7 mouse cellular contexts compared by ENCODE assay signal in the genomic region with DNA sequence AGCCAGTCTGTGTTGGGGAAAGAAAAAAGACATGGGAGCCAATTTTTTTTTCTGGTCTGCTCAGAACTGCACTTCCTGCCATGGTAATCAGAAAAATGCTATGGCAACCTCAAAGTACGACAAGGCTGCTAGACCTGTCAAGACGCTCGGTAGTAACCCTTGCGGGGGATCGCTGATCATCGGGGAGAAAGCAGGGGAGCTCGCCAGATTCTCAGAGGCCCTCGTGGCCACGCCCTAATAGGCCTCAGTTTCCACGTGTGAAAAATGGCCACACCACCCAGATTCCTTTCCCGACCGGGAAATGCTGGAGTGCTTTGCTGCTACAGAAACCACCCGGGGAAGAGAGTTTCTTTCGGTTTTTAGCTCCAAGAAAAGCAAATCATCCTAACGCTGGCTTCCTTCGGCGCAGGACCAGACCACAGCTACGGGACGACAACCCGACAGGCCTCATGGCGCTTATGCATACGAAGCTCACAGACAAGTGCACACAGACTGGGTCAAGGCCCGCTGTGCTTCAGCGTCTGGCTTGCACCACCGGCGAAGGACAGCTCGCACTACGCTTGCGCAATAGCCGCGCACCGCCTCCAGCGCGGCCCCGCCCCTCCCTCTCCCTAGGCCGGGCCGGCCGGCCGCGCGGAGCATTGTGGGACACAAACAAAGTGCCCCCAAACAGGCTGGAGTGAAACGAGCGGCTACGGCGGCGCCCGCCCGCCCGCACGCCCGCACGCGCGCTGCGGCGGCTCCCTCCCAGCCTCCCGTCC. TPM values are rescaled to one million over a fixed set of nuclear protein-coding genes. Genes with fewer than 3 reads are reported as not detected.
A peak's percentile ranks its signal among the peaks of the same experiment; 100 is the strongest.
DNase-seq lines count a peak whose midpoint lies in the region; ATAC-seq lines count a peak whose summit lies in the region.

No protein-coding gene starts in this region.

- intact Hi-C loops in left cerebral cortex, postnatal 25 days (cut with DNase I) = no loop called here

- H3K4me2 ChIP-seq in intestine, embryonic 15.5 days (replicated peaks) = peak overlapping the region; percentile 86

- peak overlapping the region; percentile 91 for H3K4me3 ChIP-seq in intestine, embryonic 15.5 days (replicated peaks)
- peak overlapping the region; percentile 94 for H3K4me3 ChIP-seq in midbrain, embryonic 10.5 days

- no peaks in the 10 kb centered on the region for H3K36me3 ChIP-seq in intestine, embryonic 15.5 days
- H3K36me3 ChIP-seq in midbrain, embryonic 10.5 days = no peaks in the 10 kb centered on the region

- peak overlapping the region; percentile 98 for H3K27ac ChIP-seq in intestine, embryonic 15.5 days
- peak overlapping the region; percentile 99 for H3K27ac ChIP-seq in midbrain, embryonic 10.5 days (replicated peaks)

- WGBS in intestine, embryonic 15.5 days = under 1% methylated on average over 57 of the region's 57 CpGs
- under 1% methylated on average over 57 of the region's 57 CpGs for WGBS in midbrain, embryonic 10.5 days

- H3K4me1 ChIP-seq in intestine, embryonic 15.5 days (replicated peaks) = peaks cover 4% of the 10 kb centered on the region
- peaks cover 28% of the 10 kb centered on the region for H3K4me1 ChIP-seq in midbrain, embryonic 10.5 days

- no peaks in the 10 kb centered on the region for H3K9me3 ChIP-seq in intestine, embryonic 15.5 days
- H3K9me3 ChIP-seq in midbrain, embryonic 10.5 days (replicated peaks) = no peaks in the 10 kb centered on the region

- H3K27me3 ChIP-seq in intestine, embryonic 15.5 days (replicated peaks) = no peaks in the 10 kb centered on the region
- no peaks in the 10 kb centered on the region for H3K27me3 ChIP-seq in midbrain, embryonic 10.5 days (ENCODE audit: low read depth, poor library complexity, severe bottlenecking)

- peak overlapping the region; percentile 95 for H3K9ac ChIP-seq in intestine, embryonic 15.5 days

- peak; percentile 96 for ATAC-seq in intestine, embryonic 15.5 days

- DNase-seq in adrenal gland, adult (ENCODE audit: inconsistent age in 2 of 2, low spot score in 1 of 2) = peak; percentile 98 to 99
- peak; percentile 97 for DNase-seq in embryo, embryonic 10.5 days (ENCODE audit: low spot score)
- DNase-seq in gastrocnemius, postnatal 25 days = peak; percentile 97
- DNase-seq in left cerebral cortex, postnatal 25 days (ENCODE audit: low spot score in 2 of 2) = peak; percentile 97
- peak; percentile 95 for DNase-seq in midbrain, embryonic 10.5 days (ENCODE audit: low spot score)
- peak; percentile 93 for DNase-seq in right cerebral cortex, postnatal 4 days

RNA-seq across cellular contexts. Expression of a gene that starts 0.5 kb away (rescaled TPM):
- total RNA-seq in gastrocnemius, postnatal 25 days (2021) = 10 to 100 TPM; 52.3 to 58.9 TPM
- polyA plus RNA-seq in intestine, embryonic 15.5 days (2015; fragmentation: Nextera tagmentation; extraction: Ambion mirVana) = 7.6 and 7.9 TPM in 2 replicates
- 10 to 100 TPM; 39.8 to 42.1 TPM for total RNA-seq in left cerebral cortex, postnatal 25 days (2021)
- polyA plus RNA-seq in midbrain, embryonic 10.5 days (2016; fragmentation: Nextera tagmentation; extraction: Ambion mirVana) = 3.6 and 4.4 TPM in 2 replicates

Comparison
In these comparisons a context has a peak if more than half of its experiments do, and no peak if none do; other contexts are left out.
1. Peak in every context shown above with its lines: DNase-seq, ATAC-seq, H3K4me3 ChIP-seq and H3K27ac ChIP-seq.